Mouse (Mus musculus): Measurements from ENCODE around the gene Colgalt2. TPM values are rescaled to one million over a fixed set of nuclear protein-coding genes. Genes with fewer than 3 reads are reported as not detected.
"Not testable (repeated sequence)": the region's sequence is repeated elsewhere in the genome, so short reads cannot be mapped to it uniquely, and the experiment has no call there.

Colgalt2 gene
- 1 to 10 TPM; 6.5 to 6.6 TPM for total RNA-seq (2021)
- long read RNA-seq, experiment 1, full-length matches to known transcripts: 5 of 11 reads
- long read RNA-seq, experiment 1, partial matches to known transcripts: 2 of 11 reads
- long read RNA-seq, experiment 1, other reads (novel, unspliced or antisense): 4 of 11 reads
- long read RNA-seq, experiment 2, full-length matches to known transcripts: 13 of 19 reads
- long read RNA-seq, experiment 2, partial matches to known transcripts: 2 of 19 reads
- long read RNA-seq, experiment 2, other reads (novel, unspliced or antisense): 4 of 19 reads

- DNase-seq (ENCODE audit: extremely low spot score in 1 of 2, low spot score in 2 of 2): peak; percentile 52 to 67
These were observed at the start of gene Colgalt2 for GRCm38 (mm10) chr1:152399790-152400555. Gene Colgalt2, plus strand, starts transcription at chr1:152399830.

GRCm38 (mm10) chr1:152356721-152357120 lies 42.9 kb upstream of the Colgalt2 start:
- intact Hi-C loops (cut with DNase I): loop anchor here (5.0 kb wide), 1 partner anchor 64 kb away; no protein-coding TSS in a partner anchor
- Histone ChIP-seq H3K4me3 (no peak overlapping the region), H3K27ac (no peak overlapping the region)
- no peak for TF ChIP-seq CTCF (IDR thresholded peaks at IDR 0.05)
- no peak for DNase-seq (ENCODE audit: extremely low spot score in 1 of 2, low spot score in 2 of 2)

More at GRCm38 (mm10) chr1:152399790-152400555, at the start of gene Colgalt2:
- TF ChIP-seq CTCF (IDR thresholded peaks at IDR 0.05): no peak; the same call in 1 of the 2 replicates
- Histone ChIP-seq H3K27ac (peak within 1 kb of the TSS; percentile 80), H3K4me3 (peak within 1 kb of the TSS; percentile 70)
- intact Hi-C loops (cut with DNase I): loop anchor here (5.0 kb wide), 1 partner anchor 107 kb away; no protein-coding TSS in a partner anchor

- no peak for TF ChIP-seq CTCF (IDR thresholded peaks at IDR 0.05)
- no peak overlapping the region for H3K27ac ChIP-seq
- intact Hi-C loops (cut with DNase I): loop anchor here (1.0 to 5.0 kb wide), 4 partner anchors 136 to 548 kb away; partner anchors contain the start of gene 1700025G04Rik
- no peak overlapping the region for H3K4me3 ChIP-seq
- no peak for DNase-seq (ENCODE audit: extremely low spot score in 1 of 2, low spot score in 2 of 2)
These were observed 31.1 kb upstream of the Colgalt2 start for GRCm38 (mm10) chr1:152368311-152369088.

- DNase-seq (ENCODE audit: extremely low spot score in 1 of 2, low spot score in 2 of 2): peak; percentile 67 to 69
- intact Hi-C loops (cut with DNase I): loop anchor here (1.0 to 5.0 kb wide), 4 partner anchors 137 to 549 kb away; partner anchors contain the start of gene 1700025G04Rik
- H3K4me3 ChIP-seq: no peak overlapping the region
- peak; percentile 94 for TF ChIP-seq CTCF (IDR thresholded peaks at IDR 0.05)
- H3K27ac ChIP-seq: no peak overlapping the region
These were observed 30.5 kb upstream of the Colgalt2 start for GRCm38 (mm10) chr1:152369139-152369538.

- no peak overlapping the region for H3K4me3 ChIP-seq
- intact Hi-C loops (cut with DNase I): no loop called here
- no peak for TF ChIP-seq CTCF (IDR thresholded peaks at IDR 0.05)
- no peak for DNase-seq (ENCODE audit: extremely low spot score in 1 of 2, low spot score in 2 of 2)
- no peak overlapping the region for H3K27ac ChIP-seq
These were observed 21.3 kb upstream of the Colgalt2 start for GRCm38 (mm10) chr1:152378311-152378710.

- DNase-seq (ENCODE audit: extremely low spot score in 1 of 2, low spot score in 2 of 2): no peak
- intact Hi-C loops (cut with DNase I): no loop called here
- no peak overlapping the region for H3K4me3 ChIP-seq
- TF ChIP-seq CTCF (IDR thresholded peaks at IDR 0.05): no peak
- no peak overlapping the region for H3K27ac ChIP-seq
These were observed 15.0 kb upstream of the Colgalt2 start for GRCm38 (mm10) chr1:152384589-152384988.

GRCm38 (mm10) chr1:152385693-152386092 lies 13.9 kb upstream of the Colgalt2 start:
- peak overlapping the region; percentile 89; the same call in 1 of the 2 replicates for H3K27ac ChIP-seq
- intact Hi-C loops (cut with DNase I); DNase-seq (ENCODE audit: extremely low spot score in 1 of 2, low spot score in 2 of 2): not testable (repeated sequence)
- peak overlapping the region; percentile 86 for H3K4me3 ChIP-seq

- Histone ChIP-seq H3K27ac (peak within 1 kb of the TSS; percentile 89), H3K4me3 (peak within 1 kb of the TSS; percentile 86)
- TF ChIP-seq CTCF (IDR thresholded peaks at IDR 0.05): no peak; the same call in 1 of the 2 replicates
- DNase-seq (ENCODE audit: extremely low spot score in 1 of 2, low spot score in 2 of 2): peak; percentile 87 to 90
- intact Hi-C loops (cut with DNase I): no loop called here
These were observed 13.3 kb upstream of the Colgalt2 start, which contains the start of gene Tsen15 for GRCm38 (mm10) chr1:152386188-152386835. Gene Tsen15, minus strand, starts transcription at chr1:152386688.

GRCm38 (mm10) chr1:152389271-152389670 lies 10.4 kb upstream of the Colgalt2 start:
- DNase-seq (ENCODE audit: extremely low spot score in 1 of 2, low spot score in 2 of 2): no peak
- intact Hi-C loops (cut with DNase I): no loop called here
- Histone ChIP-seq H3K27ac (no peak overlapping the region), H3K4me3 (no peak overlapping the region)
- TF ChIP-seq CTCF (IDR thresholded peaks at IDR 0.05): no peak

- Histone ChIP-seq H3K27ac (no peak overlapping the region), H3K4me3 (no peak overlapping the region)
- intact Hi-C loops (cut with DNase I): loop anchor here (5.0 kb wide), 1 partner anchor 373 kb away; the partner anchor contains the start of genes Arpc5 and Rgl1
- peak in 1 of 2 experiments; percentile 48 for DNase-seq (ENCODE audit: extremely low spot score in 1 of 2, low spot score in 2 of 2)
- TF ChIP-seq CTCF (IDR thresholded peaks at IDR 0.05): no peak
These were observed 5.5 kb upstream of the Colgalt2 start for GRCm38 (mm10) chr1:152394137-152394536.
